ENCODE assay signal across 20 mouse cellular contexts in genomic region chr10:117751282-117751610, GRCm38 (mm10). TPM values are rescaled to one million over a fixed set of nuclear protein-coding genes. Genes with fewer than 3 reads are reported as not detected.
"Had no signal": no experiment of that assay in that cellular context is flagged by ENCODE, and none has a peak within 500 bp of the region (broad histone marks: within the 10 kb centered on the region; RNA-seq: fewer than 3 reads in every experiment).

No protein-coding gene starts in this region.

- ATAC-seq: forebrain, embryonic 13.5 days; forebrain, embryonic 14.5 days; forebrain, embryonic 15.5 days; forebrain, embryonic 16.5 days; forebrain, postnatal 0 days had no signal

- DNase-seq: cerebellum, adult 9-11 months; cerebellum, postnatal 10 days; cerebellum, postnatal 14 days; cerebellum, postnatal 25 days; cerebellum, postnatal 36 days; embryo, embryonic 11 days; forebrain, postnatal 0 days; gastrocnemius, adult 2 months; gastrocnemius, postnatal 10 days; gastrocnemius, postnatal 14 days; gastrocnemius, postnatal 25 days; gastrocnemius, postnatal 36 days; heart, adult 11 months; heart, adult 18-20 months; heart, adult 2 months had no signal

RNA-seq across cellular contexts. Expression of gene Slc35e3, which starts 5.1 kb away (rescaled TPM):
- polyA plus RNA-seq: erythroblast, embryonic 14.5 days had no signal
